Mouse (Mus musculus) midbrain, embryonic 14.5 days (tissue): ENCODE measurements around the gene Ddx21. TPM values are rescaled to one million over a fixed set of nuclear protein-coding genes. Genes with fewer than 3 reads are reported as not detected.

ENCODE experiments used
- ATAC-seq: fragments of 200-750 bp; cut with Nextera tagmentation; 2 replicates; pipeline ENCODE4 v1.8.0; 2017; ENCODE audit warnings: moderate number of reproducible peaks, moderate library complexity; ENCODE audit not compliant: low FRiP score, low TSS enrichment
- DNase-seq: peaks from one replicate; pipeline ENCODE4 v3.0.0-alpha.2; 2015
- H3K27ac ChIP-seq: fragments of 300-500 bp; sonication (generic); replicated peaks from 2 replicates; pipeline ENCODE4 v1.5.1; 2014; ENCODE audit warnings: mild to moderate bottlenecking, low read depth, low read length, moderate library complexity
- H3K27me3 ChIP-seq: fragments of 300-500 bp; sonication (generic); 2 replicates; pipeline ENCODE4 v1.6.1; 2014; ENCODE audit warnings: low read length, control low read depth, mixed read lengths; ENCODE audit not compliant: control insufficient read depth, insufficient read depth
- H3K36me3 ChIP-seq: fragments of 300-500 bp; sonication (generic); 2 replicates; pipeline ENCODE4 v1.6.1; 2014; ENCODE audit warnings: low read length, control low read depth; ENCODE audit not compliant: control insufficient read depth, insufficient read depth
- H3K4me1 ChIP-seq: fragments of 300-500 bp; sonication (generic); 2 replicates; pipeline ENCODE4 v1.6.1; 2014; ENCODE audit warnings: mild to moderate bottlenecking, antibody characterized with exemption, low read length, control low read depth; ENCODE audit not compliant: control insufficient read depth, insufficient read depth
- H3K4me2 ChIP-seq: fragments of 300-500 bp; sonication (generic); 2 replicates; pipeline ENCODE4 v1.6.1; 2014; ENCODE audit warnings: mild to moderate bottlenecking, low read length, moderate library complexity
- H3K4me3 ChIP-seq: fragments of 300-500 bp; sonication (generic); replicated peaks from 2 replicates; pipeline ENCODE4 v1.5.1; 2014; ENCODE audit warnings: low read depth, low read length
- H3K9ac ChIP-seq: fragments of 300-500 bp; sonication (generic); replicated peaks from 2 replicates; pipeline ENCODE4 v1.6.1; 2014; ENCODE audit warnings: mild to moderate bottlenecking, low read length, moderate library complexity
- H3K9me3 ChIP-seq: fragments of 300-500 bp; sonication (generic); 2 replicates; pipeline ENCODE4 v1.6.1; 2016; ENCODE audit warnings: low read length, control low read depth, mixed read lengths; ENCODE audit not compliant: control insufficient read depth
- WGBS: fragments of 180-500 bp; shearing (Covaris S2); extraction: QIAGEN DNeasy Blood & Tissue Kit; methylation state at CpG from one replicate; pipeline ENCODE4 v1.1.7; 2014; 5-methylcytosine and 5-hydroxymethylcytosine counted together
- polyA plus RNA-seq: library from polyadenylated mRNA; unstranded; fragments of >200 nt; fragmentation: Nextera tagmentation; extraction: Ambion mirVana; gene quantifications from 2 replicates; pipeline ENCODE4 v1.2.1, GENCODE M21; 2014

Ddx21 gene
- polyA plus RNA-seq, 1 experiment from 2014 or later, result 23.7 TPM

GRCm38 (mm10) chr10:62553611-62554091 is 48.4 kb downstream of the Ddx21 start:
- ATAC-seq (no peak), DNase-seq (no peak)
- WGBS, result 84% methylated on average over 12 of the region's 12 CpGs
- no peaks in the 10 kb centered on the region for H3K4me1 ChIP-seq
- no peaks in the 10 kb centered on the region for H3K27me3 ChIP-seq
- H3K9ac ChIP-seq, result no peak overlapping the region
- H3K27ac ChIP-seq, result no peak overlapping the region
- no peak overlapping the region for H3K4me2 ChIP-seq
- H3K9me3 ChIP-seq, result no peaks in the 10 kb centered on the region
- no peak overlapping the region for H3K4me3 ChIP-seq
- H3K36me3 ChIP-seq, result peaks cover 19% of the 10 kb centered on the region

- H3K27me3 ChIP-seq, result no peaks in the 10 kb centered on the region
- DNase-seq (no peak), ATAC-seq (no peak)
- H3K4me3 ChIP-seq, result no peak overlapping the region
- H3K36me3 ChIP-seq, result peaks cover 1% of the 10 kb centered on the region; the same call in 1 of the 2 replicates
- H3K9ac ChIP-seq, result no peak overlapping the region
- 80% methylated on average over 7 of the region's 7 CpGs for WGBS
- no peaks in the 10 kb centered on the region for H3K9me3 ChIP-seq
- no peak overlapping the region for H3K4me2 ChIP-seq
- no peaks in the 10 kb centered on the region for H3K4me1 ChIP-seq
- H3K27ac ChIP-seq, result no peak overlapping the region
Observed at GRCm38 (mm10) chr10:62550787-62551300, 51.2 kb downstream of the Ddx21 start.

- H3K9ac ChIP-seq, result no peak overlapping the region
- no peaks in the 10 kb centered on the region for H3K4me1 ChIP-seq
- H3K4me2 ChIP-seq, result no peak overlapping the region
- 27% methylated on average over 15 of the region's 16 CpGs for WGBS
- no peaks in the 10 kb centered on the region for H3K27me3 ChIP-seq
- H3K36me3 ChIP-seq, result no peaks in the 10 kb centered on the region
- DNase-seq (peak; percentile 70), ATAC-seq (no peak)
- H3K4me3 ChIP-seq, result no peak overlapping the region
- no peak overlapping the region for H3K27ac ChIP-seq
- H3K9me3 ChIP-seq, result no peaks in the 10 kb centered on the region
Observed at GRCm38 (mm10) chr10:62549523-62550166, 52.4 kb downstream of the Ddx21 start.

GRCm38 (mm10) chr10:62546441-62546840 is 55.6 kb downstream of the Ddx21 start:
- Histone ChIP-seq H3K36me3 (no peaks in the 10 kb centered on the region), H3K9me3 (no peaks in the 10 kb centered on the region), H3K27me3 (no peaks in the 10 kb centered on the region), H3K4me1 (no peaks in the 10 kb centered on the region), H3K4me2 (no peak overlapping the region), H3K4me3 (no peak overlapping the region), H3K27ac (no peak overlapping the region), H3K9ac (no peak overlapping the region)
- no peak for DNase-seq
- ATAC-seq, result no peak
- 88% methylated on average over 10 of the region's 10 CpGs for WGBS

- Histone ChIP-seq H3K36me3 (no peaks in the 10 kb centered on the region), H3K27ac (no peak overlapping the region), H3K9ac (no peak overlapping the region), H3K4me3 (no peak overlapping the region), H3K4me1 (no peaks in the 10 kb centered on the region), H3K27me3 (no peaks in the 10 kb centered on the region), H3K9me3 (no peaks in the 10 kb centered on the region), H3K4me2 (no peak overlapping the region)
- ATAC-seq (no peak), DNase-seq (no peak)
Observed at GRCm38 (mm10) chr10:62545759-62546158, 56.3 kb downstream of the Ddx21 start.

GRCm38 (mm10) chr10:62544316-62544715 is 57.8 kb downstream of the Ddx21 start:
- H3K27me3 ChIP-seq, result no peaks in the 10 kb centered on the region
- H3K9ac ChIP-seq, result no peak overlapping the region
- WGBS, result 93% methylated on average over 4 of the region's 4 CpGs
- no peak overlapping the region for H3K4me2 ChIP-seq
- no peaks in the 10 kb centered on the region for H3K36me3 ChIP-seq
- no peak for DNase-seq
- no peak overlapping the region for H3K4me3 ChIP-seq
- H3K27ac ChIP-seq, result no peak overlapping the region
- ATAC-seq, result no peak
- no peaks in the 10 kb centered on the region for H3K9me3 ChIP-seq
- no peaks in the 10 kb centered on the region for H3K4me1 ChIP-seq

- Histone ChIP-seq H3K4me3 (no peak overlapping the region), H3K27me3 (no peaks in the 10 kb centered on the region), H3K27ac (no peak overlapping the region), H3K9ac (no peak overlapping the region), H3K36me3 (no peaks in the 10 kb centered on the region), H3K4me2 (no peak overlapping the region), H3K4me1 (no peaks in the 10 kb centered on the region), H3K9me3 (no peaks in the 10 kb centered on the region)
- no peak for ATAC-seq
- DNase-seq, result no peak
- 85% methylated on average over 12 of the region's 12 CpGs for WGBS
Observed at GRCm38 (mm10) chr10:62543399-62543808, 58.7 kb downstream of the Ddx21 start.

- Histone ChIP-seq H3K4me3 (no peak overlapping the region), H3K27me3 (no peaks in the 10 kb centered on the region), H3K9me3 (no peaks in the 10 kb centered on the region), H3K4me2 (no peak overlapping the region), H3K27ac (no peak overlapping the region), H3K9ac (no peak overlapping the region), H3K36me3 (no peaks in the 10 kb centered on the region), H3K4me1 (no peaks in the 10 kb centered on the region)
- DNase-seq (no peak), ATAC-seq (no peak)
- WGBS, result 95% methylated on average over 8 of the region's 8 CpGs
Observed at GRCm38 (mm10) chr10:62542928-62543327, 59.2 kb downstream of the Ddx21 start.

GRCm38 (mm10) chr10:62542507-62542906 is 59.6 kb downstream of the Ddx21 start:
- no peaks in the 10 kb centered on the region for H3K36me3 ChIP-seq
- H3K4me1 ChIP-seq, result no peaks in the 10 kb centered on the region
- H3K4me3 ChIP-seq, result no peak overlapping the region
- no peak overlapping the region for H3K27ac ChIP-seq
- no peak overlapping the region for H3K9ac ChIP-seq
- H3K9me3 ChIP-seq, result no peaks in the 10 kb centered on the region
- H3K4me2 ChIP-seq, result no peak overlapping the region
- H3K27me3 ChIP-seq, result no peaks in the 10 kb centered on the region
- no peak for DNase-seq
- ATAC-seq, result no peak
- WGBS, result 93% methylated on average over 11 of the region's 12 CpGs
